Mouse (Mus musculus) intestine, postnatal 0 days (tissue): ENCODE measurements at regions not wholly inside any gene's neighbourhood (a gene's known extent, or its start where the extent isn't known, plus 50 kb on each side); places are given as distances from the start of the nearest gene placed in this dataset.
"Not testable (repeated sequence)": the region's sequence is repeated elsewhere in the genome, so short reads cannot be mapped to it uniquely, and the experiment has no call there.

Experiments used
- ATAC-seq: fragments of 200-750 bp; cut with Nextera tagmentation; 2 replicates; pipeline ENCODE4 v1.8.0; 2017; ENCODE audit warnings: mild to moderate bottlenecking, moderate TSS enrichment, moderate library complexity
- H3K27ac ChIP-seq: fragments of 300-500 bp; sonication (generic); 2 replicates; pipeline ENCODE4 v1.5.1; 2014; ENCODE audit warnings: mild to moderate bottlenecking, low read depth, low read length, moderate library complexity
- H3K27me3 ChIP-seq: fragments of 300-500 bp; sonication (generic); replicated peaks from 2 replicates; pipeline ENCODE4 v1.6.1; 2014; ENCODE audit warnings: low read length, mixed read lengths; ENCODE audit not compliant: control insufficient read depth, insufficient read depth
- H3K36me3 ChIP-seq: fragments of 300-500 bp; sonication (generic); 2 replicates; pipeline ENCODE4 v1.6.1; 2014; ENCODE audit warnings: mild to moderate bottlenecking, moderate library complexity; ENCODE audit not compliant: control insufficient read depth, insufficient read depth
- H3K4me1 ChIP-seq: fragments of 300-500 bp; sonication (generic); replicated peaks from 2 replicates; pipeline ENCODE4 v1.6.1; 2014; ENCODE audit warnings: antibody characterized with exemption, low read length, mixed read lengths; ENCODE audit not compliant: control insufficient read depth, insufficient read depth
- H3K4me2 ChIP-seq: fragments of 300-500 bp; sonication (generic); replicated peaks from 2 replicates; pipeline ENCODE4 v1.6.1; 2014; ENCODE audit warnings: low read depth, mild to moderate bottlenecking, moderate library complexity
- H3K4me3 ChIP-seq: fragments of 300-500 bp; sonication (generic); 2 replicates; pipeline ENCODE4 v1.5.1; 2014; ENCODE audit warnings: low read depth, low read length
- H3K9ac ChIP-seq: fragments of 300-500 bp; sonication (generic); 2 replicates; pipeline ENCODE4 v1.6.1; 2014; ENCODE audit warnings: mild to moderate bottlenecking, low read depth, low read length
- H3K9me3 ChIP-seq: fragments of 300-500 bp; sonication (generic); 2 replicates; pipeline ENCODE4 v1.6.1; 2016; ENCODE audit warnings: mixed run types; ENCODE audit not compliant: control insufficient read depth
- CTCF ChIP-seq: sonication (generic); IDR thresholded peaks from 2 replicates; pipeline ENCODE4 v1.5.1; 2016; ENCODE audit warnings: low read depth, mild to moderate bottlenecking, control low read depth, antibody characterized with exemption, moderate library complexity
- WGBS: fragments of 180-500 bp; shearing (Covaris S2); extraction: QIAGEN DNeasy Blood & Tissue Kit; methylation state at CpG from one replicate; pipeline ENCODE4 v1.1.7; 2014; 5-methylcytosine and 5-hydroxymethylcytosine counted together

DNA sequence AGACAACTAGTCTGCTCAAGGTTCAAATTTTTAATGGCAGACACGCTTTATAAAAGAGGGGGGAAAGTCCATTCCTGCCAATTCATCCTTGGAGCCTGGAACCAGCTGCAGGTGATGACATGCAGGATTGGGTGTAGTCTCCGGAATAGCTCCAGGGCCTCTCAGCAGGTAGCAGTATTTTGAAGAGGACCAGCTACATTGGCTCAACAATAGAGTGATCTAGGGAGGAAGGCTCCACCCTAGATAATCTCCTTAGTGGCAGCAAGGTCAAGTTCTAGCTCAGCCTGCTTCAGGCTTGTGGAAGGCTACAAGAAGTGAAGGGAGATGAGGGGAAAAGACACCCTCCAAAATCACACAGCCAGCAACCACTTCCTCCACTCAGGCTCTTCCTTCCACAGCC is 1405.1 kb downstream of the 4930444P10Rik start:
- H3K9ac ChIP-seq, H3K4me3 ChIP-seq, H3K27ac ChIP-seq, H3K4me1 ChIP-seq, H3K4me2 ChIP-seq, H3K9me3 ChIP-seq, H3K27me3 ChIP-seq, H3K36me3 ChIP-seq, ATAC-seq: not testable (repeated sequence)
- WGBS, result 85% methylated on average over 2 of the region's 2 CpGs

DNA sequence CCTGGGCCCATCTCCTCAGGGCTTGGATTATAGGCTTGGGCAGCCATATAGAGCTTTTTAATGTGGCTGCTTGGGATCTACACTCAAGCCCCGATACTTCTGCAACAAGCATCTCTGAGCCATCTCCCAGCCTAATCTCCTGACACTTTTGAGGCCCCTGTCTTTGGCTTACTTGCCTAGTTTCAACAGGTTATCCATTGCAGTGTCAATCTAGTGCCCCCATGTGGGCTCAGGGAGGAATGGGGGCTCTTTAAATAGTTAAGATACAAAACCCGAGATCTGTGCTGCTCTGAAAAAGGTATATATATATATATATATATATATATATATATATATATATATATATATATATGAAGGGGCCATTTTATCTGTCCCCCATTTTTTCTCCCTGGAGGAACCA is 1407.0 kb downstream of the 4930444P10Rik start:
- Histone ChIP-seq H3K27me3 (no peaks in the 10 kb centered on the region), H3K36me3 (no peaks in the 10 kb centered on the region), H3K4me1 (no peaks in the 10 kb centered on the region), H3K9me3 (no peaks in the 10 kb centered on the region), H3K9ac (no peak overlapping the region), H3K27ac (no peak overlapping the region), H3K4me3 (no peak overlapping the region), H3K4me2 (no peak overlapping the region)
- ATAC-seq, result no peak
- peak; percentile 52 for TF ChIP-seq CTCF
- 39% methylated on average over 2 of the region's 2 CpGs for WGBS

DNA sequence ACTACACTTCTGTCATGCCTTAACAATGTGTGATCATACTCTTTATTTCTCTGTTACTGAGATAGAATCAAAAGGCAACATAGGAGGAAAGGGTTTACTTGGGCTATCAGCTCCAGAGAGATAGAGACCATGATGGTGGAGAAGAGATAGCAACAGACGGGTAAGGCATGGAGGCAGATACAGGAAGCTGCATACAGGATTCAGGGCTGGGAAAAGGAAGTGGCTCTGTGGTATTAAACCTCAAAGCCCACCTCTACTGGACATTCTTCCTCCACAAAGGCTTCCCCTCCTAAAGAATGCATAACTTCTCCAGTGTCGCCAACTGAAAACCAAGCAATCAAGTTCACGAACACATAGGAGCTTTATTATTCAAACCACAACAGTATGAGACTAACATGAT is 1412.7 kb downstream of the 4930444P10Rik start:
- Histone ChIP-seq H3K9me3 (no peaks in the 10 kb centered on the region), H3K4me2 (no peak overlapping the region), H3K36me3 (no peaks in the 10 kb centered on the region), H3K27me3 (no peaks in the 10 kb centered on the region), H3K4me1 (no peaks in the 10 kb centered on the region), H3K27ac (no peak overlapping the region), H3K4me3 (no peak overlapping the region), H3K9ac (no peak overlapping the region)
- no peak for TF ChIP-seq CTCF
- ATAC-seq, result no peak
- WGBS, result 88% methylated on average over 3 of the region's 3 CpGs

DNA sequence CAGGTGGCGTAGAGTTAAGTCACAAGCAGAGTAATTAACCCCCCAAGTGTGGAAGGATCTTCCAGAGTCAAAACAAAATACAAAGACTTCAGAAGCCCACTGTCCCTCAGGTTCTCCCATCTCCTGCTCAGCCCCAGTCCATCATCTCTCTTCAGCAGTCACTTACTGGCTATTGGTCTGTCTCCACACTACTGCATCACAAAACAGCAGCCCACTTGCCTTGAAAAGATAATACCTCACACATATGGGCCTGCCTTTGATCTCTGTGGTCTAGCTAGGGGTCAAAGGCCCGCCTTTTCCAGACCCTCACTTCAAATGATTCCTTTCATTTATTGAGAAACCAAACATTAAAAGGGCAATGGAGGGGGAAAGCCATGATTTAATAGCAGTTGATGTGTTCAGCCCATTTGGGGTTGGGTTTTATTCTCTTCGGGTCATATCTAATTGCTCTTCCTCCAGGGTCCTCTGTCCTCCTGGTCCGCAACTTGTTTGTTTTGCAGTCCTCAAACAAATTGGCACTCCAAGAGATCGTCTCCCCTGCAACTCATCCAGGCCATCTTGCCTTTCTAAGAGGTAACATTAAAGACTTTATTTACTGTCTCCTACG is 1420.6 kb downstream of the 4930444P10Rik start:
- Histone ChIP-seq H3K4me3 (no peak overlapping the region), H3K9me3 (no peaks in the 10 kb centered on the region), H3K27me3 (no peaks in the 10 kb centered on the region), H3K9ac (no peak overlapping the region), H3K36me3 (no peaks in the 10 kb centered on the region), H3K27ac (no peak overlapping the region), H3K4me2 (no peak overlapping the region), H3K4me1 (no peaks in the 10 kb centered on the region)
- 51% methylated on average over 6 of the region's 6 CpGs for WGBS
- no peak for ATAC-seq
- no peak for TF ChIP-seq CTCF

DNA sequence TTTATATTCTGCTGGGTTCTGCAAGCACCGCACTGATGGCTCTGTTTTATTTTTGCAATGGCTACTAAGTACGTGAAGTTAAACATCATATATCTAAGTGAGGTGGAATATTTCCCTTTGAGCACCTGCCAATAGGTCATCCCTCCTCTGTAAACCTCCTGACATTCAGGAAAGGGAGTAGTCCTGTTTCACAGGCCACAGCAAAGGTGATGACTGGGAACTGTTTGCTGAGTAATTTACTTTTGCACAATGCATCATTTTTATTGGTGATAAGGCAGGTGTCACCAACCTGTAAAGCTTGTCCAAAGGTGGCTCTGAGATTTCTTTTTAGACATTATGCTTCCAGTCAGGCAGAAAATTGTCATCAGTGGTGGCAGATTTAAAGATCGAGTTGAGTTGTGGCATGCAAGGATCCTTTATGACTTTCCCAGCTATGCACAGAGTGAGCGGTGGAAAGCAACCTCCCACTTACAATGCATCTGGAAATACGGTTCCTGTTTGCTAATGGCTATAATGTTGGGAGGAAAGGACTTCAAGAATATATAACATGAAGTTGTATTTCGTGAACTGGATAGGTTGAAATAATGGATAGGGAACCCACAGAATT is 1430.3 kb downstream of the 4930444P10Rik start:
- no peak overlapping the region for H3K4me3 ChIP-seq
- no peaks in the 10 kb centered on the region for H3K36me3 ChIP-seq
- no peak for TF ChIP-seq CTCF
- no peaks in the 10 kb centered on the region for H3K4me1 ChIP-seq
- H3K27me3 ChIP-seq, result no peaks in the 10 kb centered on the region
- no peak overlapping the region for H3K27ac ChIP-seq
- H3K9ac ChIP-seq, result no peak overlapping the region
- WGBS, result 43% methylated on average over 6 of the region's 6 CpGs
- no peak overlapping the region for H3K4me2 ChIP-seq
- H3K9me3 ChIP-seq, result no peaks in the 10 kb centered on the region
- ATAC-seq, result no peak

DNA sequence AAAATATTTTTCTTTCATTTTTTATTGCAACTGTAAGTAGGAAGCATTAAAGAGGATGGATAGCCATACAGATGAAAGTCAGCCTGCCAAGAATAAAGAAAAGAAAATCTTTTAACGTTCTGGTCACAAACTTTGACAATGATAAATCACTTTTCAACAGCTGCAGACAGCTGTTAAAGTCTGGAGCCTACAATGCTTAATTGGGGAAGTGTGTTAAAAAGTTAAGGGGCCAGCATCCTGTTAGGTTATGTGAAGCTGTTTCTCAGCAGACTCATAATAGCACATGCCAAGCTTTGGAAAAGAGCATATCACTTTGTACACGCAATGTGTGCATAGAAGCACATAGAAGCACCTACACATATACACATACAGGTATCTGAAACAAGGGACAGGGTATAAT is 1431.3 kb downstream of the 4930444P10Rik start:
- WGBS, result 40% methylated on average over 2 of the region's 2 CpGs
- no peak overlapping the region for H3K27ac ChIP-seq
- no peaks in the 10 kb centered on the region for H3K36me3 ChIP-seq
- no peaks in the 10 kb centered on the region for H3K9me3 ChIP-seq
- no peaks in the 10 kb centered on the region for H3K4me1 ChIP-seq
- no peak overlapping the region for H3K9ac ChIP-seq
- no peak overlapping the region for H3K4me2 ChIP-seq
- no peaks in the 10 kb centered on the region for H3K27me3 ChIP-seq
- TF ChIP-seq CTCF, result no peak
- H3K4me3 ChIP-seq, result no peak overlapping the region
- no peak for ATAC-seq
